Mouse (Mus musculus) MEL-GATA-1-ER (cell line): ENCODE data around the gene Ung.

Source experiments
- DNase-seq: peaks from one replicate; pipeline ENCODE4 v3.0.0-alpha.2; 2012; ENCODE audit warnings: low read depth; ENCODE audit errors: extremely low read depth

The Ung gene

DNA sequence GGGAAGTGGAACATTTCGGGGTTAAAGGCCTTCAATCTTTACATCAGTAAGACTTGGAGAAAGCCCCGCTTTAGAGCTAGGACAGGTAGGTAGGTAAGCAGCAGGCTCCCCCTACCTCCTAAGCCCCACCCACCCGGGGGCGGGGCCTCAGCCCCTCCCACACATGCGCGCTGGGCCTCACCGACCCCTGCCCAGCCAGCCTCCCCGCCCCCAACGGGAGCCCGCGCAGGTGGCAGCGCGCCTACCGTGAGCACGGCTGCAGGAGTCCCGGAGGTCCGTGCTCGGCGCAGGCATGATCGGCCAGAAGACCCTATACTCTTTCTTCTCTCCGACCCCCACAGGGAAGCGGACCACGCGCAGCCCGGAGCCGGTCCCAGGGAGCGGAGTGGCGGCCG is at the start of gene Ung:
TSS of gene Ung (plus strand) at position 176 of the 395 bp plus-strand sequence.
- no peak for DNase-seq

DNA sequence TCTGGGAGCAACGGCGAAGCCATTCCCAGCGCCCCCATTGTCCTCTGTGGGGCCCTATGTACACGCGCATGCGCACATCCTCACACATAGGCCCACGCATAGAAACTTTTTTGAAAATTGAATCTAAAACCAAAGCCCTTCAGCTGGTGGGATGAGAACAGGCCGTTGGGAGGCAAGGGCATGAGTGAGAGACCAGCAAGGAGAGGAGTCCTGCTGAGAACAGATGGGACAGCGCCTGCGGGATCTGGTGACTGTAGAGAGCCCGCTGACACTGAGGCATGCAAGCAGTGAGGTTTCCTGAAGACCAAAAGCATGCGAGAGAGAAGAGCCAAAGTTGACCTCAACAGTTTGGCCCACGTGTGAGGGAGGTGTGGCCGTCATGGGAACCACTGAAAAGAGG is 44.7 kb upstream of the Ung start:
- DNase-seq: no peak

GRCm38 (mm10) chr5:114087875-114088480 is 42.2 kb upstream of the Ung start:
- no peak for DNase-seq

DNA sequence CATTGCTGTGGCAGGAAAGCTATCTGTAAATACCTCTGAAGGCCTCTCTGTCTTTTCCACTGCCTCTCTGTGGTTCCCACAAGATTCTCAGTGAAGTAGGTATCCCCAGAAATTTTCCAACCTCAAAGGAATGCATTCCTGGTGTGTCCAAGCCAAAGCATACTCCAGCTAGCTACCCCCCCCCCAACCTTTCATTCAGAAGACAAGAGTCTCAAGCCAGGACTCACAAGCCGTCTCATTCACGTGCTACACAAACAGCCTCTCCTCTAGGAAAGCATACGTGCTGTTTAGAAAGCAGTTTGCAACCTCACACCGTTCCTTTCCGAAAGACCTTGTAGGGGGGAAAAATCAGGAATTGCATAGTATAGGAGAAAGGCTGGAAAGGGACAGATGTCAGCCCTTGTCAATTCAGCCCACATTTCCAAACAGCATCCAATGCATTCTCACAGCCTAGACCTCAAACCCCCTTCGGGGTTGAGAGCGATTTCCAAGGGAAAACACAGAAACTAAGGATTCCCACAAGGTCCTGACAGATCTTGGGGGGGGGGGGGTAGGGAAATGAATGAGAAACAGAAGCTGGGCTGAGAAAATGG is 39.7 kb upstream of the Ung start:
- DNase-seq: no peak

GRCm38 (mm10) chr5:114091057-114091807 is 39.0 kb upstream of the Ung start, which contains the start of gene Svop:
Gene Svop, minus strand, starts transcription at chr5:114091570.
- DNase-seq: no peak

- peak; percentile 72 for DNase-seq
Measured at GRCm38 (mm10) chr5:114099709-114100389, 30.3 kb upstream of the Ung start.

DNA sequence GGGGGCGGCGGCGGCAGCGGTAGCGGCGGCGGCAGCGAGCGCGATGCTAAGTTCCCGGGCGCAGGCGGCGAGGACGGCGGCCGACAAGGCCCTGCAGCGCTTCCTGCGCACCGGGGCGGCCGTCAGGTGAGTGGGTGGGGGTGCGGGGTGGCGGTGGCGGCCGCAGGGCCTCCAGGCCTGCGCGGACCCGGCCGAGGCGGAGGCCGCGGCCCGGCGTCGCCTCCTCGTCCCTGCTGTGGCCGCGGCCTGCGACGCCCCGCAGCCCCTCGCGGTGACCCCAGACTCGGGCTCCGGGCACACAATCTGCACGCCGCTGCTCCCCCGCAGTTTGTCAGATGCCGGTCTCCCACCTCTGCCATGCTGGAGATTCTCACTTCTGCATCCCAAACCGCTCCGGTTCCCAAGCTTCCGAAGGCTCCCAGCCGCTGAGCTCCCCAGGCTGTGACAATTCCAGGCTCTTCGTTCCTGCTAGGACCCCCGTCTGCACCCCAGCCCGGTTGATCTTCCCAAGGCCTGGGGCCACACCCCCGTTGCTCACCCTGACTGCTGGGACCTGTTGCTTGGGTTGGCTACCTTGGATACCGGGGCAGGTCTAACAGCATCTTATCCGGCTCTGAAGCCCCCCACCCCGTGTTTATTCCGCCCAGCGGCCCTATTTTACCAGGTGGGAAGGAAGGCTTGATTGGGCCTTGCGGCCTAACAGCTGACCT is 29.6 kb upstream of the Ung start:
- no peak for DNase-seq

DNA sequence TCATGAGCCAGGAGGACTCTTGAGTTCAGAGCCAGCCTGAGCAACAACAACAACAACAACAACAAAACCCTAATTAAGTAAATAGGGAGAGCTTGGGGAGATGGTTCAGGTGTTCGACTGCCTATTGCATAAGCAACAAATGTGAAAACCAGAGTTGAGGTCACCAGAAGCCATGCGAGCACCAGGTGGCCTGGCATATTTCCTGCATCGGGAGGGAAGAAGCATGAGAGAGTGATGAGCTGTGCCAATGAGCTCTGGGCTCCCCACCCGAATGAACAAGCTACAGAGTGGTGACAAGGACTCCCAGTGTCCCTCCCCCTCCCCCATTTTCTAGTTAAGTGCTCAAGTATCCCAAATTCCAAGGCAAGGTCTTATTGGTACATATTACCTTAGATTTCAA is 28.3 kb upstream of the Ung start:
- DNase-seq: no peak

- no peak for DNase-seq
Measured at GRCm38 (mm10) chr5:114102807-114103206, 27.4 kb upstream of the Ung start.

DNA sequence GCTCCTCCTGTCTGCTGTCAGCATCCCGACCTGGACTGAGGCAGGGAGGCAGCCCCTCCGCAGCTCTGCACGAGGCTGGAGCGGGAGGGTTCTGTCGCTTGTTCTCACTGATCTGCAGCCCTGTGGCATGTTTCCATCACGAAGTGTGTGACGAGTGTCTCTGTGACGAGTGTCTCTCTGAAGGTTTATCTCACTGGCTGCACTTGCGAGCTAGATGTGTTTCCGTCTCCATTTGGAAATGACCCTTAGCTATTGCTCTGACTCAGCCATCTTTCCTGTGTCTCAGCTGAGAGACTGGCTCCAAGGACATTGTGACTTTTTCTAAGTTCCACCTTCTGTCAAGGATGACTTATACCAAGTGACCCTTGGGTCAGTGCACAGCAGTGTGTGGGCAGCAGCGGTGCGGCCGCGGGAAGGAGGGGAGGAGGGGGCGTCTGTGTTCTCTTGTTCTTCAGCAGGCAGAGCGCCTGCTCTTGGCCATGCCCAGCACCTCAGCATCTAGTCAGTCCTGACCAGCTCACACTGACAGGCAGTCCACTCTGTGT is 23.7 kb upstream of the Ung start:
- no peak for DNase-seq

- no peak for DNase-seq
Measured at GRCm38 (mm10) chr5:114113334-114113733, 16.9 kb upstream of the Ung start.

- no peak for DNase-seq
Measured at GRCm38 (mm10) chr5:114115030-114115429, 15.2 kb upstream of the Ung start.

- DNase-seq: no peak
Measured at GRCm38 (mm10) chr5:114116586-114116985, 13.6 kb upstream of the Ung start.

GRCm38 (mm10) chr5:114119806-114120205 is 10.4 kb upstream of the Ung start:
- DNase-seq: no peak

GRCm38 (mm10) chr5:114126008-114126407 is 4.2 kb upstream of the Ung start:
- DNase-seq: no peak

- DNase-seq: no peak
Measured at GRCm38 (mm10) chr5:114126499-114127244, 3.5 kb upstream of the Ung start.

DNA sequence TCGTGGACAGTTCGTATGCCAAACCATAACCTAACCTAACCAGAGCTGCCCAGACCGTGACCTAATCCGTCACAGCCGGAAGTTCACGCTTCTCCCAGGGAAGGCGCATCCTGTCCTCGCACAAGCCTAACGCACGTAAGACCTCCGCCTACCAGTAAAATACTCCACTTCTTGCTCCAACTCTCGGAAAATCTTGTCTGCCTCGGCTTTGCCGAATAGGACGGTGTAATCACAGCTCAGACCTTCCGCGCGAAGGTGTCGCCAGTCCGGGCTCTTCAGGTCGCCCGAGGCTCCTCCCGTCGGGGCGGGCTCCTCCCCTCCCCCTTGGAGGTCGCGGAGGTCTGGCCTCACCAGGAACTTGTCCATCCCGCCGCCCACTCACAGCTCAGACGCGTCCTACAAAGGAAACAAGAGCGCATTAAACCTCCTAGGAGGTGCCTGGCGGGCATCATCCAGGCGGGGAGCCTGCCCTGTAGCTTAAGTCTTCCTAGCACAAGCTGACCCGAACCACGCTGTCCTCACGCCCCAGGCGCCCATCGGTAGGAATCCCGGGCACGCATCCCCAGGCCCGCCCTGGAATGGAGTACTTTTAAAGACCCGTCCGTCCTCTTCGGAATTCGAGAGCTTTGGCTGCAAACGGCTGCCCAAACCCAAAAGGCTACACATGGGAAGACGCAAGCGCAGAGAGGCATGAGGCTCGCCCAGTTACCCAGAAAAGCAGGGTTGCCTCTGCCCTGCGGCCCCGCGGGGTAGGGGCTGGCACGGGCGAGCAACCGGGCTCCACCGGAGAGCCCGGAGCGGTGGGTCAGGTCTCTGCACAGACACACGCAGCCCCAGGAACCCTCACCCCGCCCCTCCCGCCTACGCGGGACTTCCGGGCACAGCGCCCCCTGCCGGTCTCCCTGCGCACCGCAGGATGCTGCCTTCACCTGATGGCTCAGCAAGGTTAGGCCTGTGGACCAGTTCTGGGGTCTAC is 2.5 kb upstream of the Ung start, which contains the start of gene Alkbh2:
TSS of gene Alkbh2 (minus strand) at position 845 of the 976 bp plus-strand sequence.
- peak; percentile 39 for DNase-seq

DNA sequence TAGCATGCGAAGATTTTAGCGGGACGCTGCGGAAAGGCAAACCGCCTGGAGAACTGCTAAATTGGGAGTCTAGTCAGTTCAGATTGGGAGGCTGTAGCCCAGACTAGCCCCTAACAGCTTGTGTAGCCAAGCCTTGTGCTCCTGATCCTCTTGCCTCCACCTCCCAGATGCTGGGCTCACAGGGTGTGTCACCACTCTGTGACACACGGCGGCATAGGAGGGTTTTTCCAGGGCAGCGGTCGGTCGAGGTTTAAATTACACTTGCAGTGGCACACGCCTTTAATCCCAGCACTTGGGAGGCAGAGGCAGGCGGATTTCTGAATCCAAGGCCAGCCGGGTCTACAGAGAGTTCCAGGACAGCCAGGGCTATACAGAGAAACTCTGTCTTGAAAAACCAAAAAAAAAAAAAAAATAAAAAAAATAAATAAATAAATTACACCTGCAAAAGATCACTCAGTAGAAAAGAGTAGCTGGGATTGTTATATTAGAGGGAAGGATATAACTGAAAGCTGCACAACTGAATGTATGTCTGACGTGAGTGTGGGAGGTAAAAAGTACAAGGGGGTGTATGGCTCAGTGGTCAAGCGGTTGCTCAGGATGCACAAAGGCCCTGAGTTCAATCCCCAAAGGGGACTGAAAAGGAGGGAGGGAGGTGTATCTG is 506 bp upstream of the Ung start:
- no peak for DNase-seq
